Mouse (Mus musculus) lung, embryonic 14.5 days (tissue): ENCODE measurements around the gene Boc. TPM values are rescaled to one million over a fixed set of nuclear protein-coding genes. Genes with fewer than 3 reads are reported as not detected.

Experiments
- ATAC-seq: fragments of 200-750 bp; cut with Nextera tagmentation; 2 replicates; pipeline ENCODE4 v1.8.0; 2017; ENCODE audit warnings: mild to moderate bottlenecking, moderate TSS enrichment, moderate library complexity; ENCODE audit not compliant: insufficient read depth
- DNase-seq: peaks from one replicate; pipeline ENCODE4 v3.0.0-alpha.2; 2015
- H3K27ac ChIP-seq: fragments of 300-500 bp; sonication (generic); 2 replicates; pipeline ENCODE4 v1.5.1; 2014; ENCODE audit warnings: low read depth, mild to moderate bottlenecking, moderate library complexity
- H3K27me3 ChIP-seq: fragments of 300-500 bp; sonication (generic); 2 replicates; pipeline ENCODE4 v1.6.1; 2014; ENCODE audit warnings: low read length, control low read depth; ENCODE audit not compliant: insufficient read depth
- H3K36me3 ChIP-seq: fragments of 300-500 bp; sonication (generic); 2 replicates; pipeline ENCODE4 v1.6.1; 2014; ENCODE audit warnings: control low read depth; ENCODE audit not compliant: insufficient read depth
- H3K4me1 ChIP-seq: fragments of 300-500 bp; sonication (generic); 2 replicates; pipeline ENCODE4 v1.6.1; 2014; ENCODE audit warnings: antibody characterized with exemption, control low read depth; ENCODE audit not compliant: insufficient read depth
- H3K4me2 ChIP-seq: fragments of 300-500 bp; sonication (generic); 2 replicates; pipeline ENCODE4 v1.6.1; 2014; ENCODE audit warnings: mild to moderate bottlenecking
- H3K4me3 ChIP-seq: fragments of 300-500 bp; sonication (generic); 2 replicates; pipeline ENCODE4 v1.5.1; 2014; ENCODE audit warnings: low read depth, low read length
- H3K9ac ChIP-seq: fragments of 300-500 bp; sonication (generic); 2 replicates; pipeline ENCODE4 v1.6.1; 2014
- H3K9me3 ChIP-seq: fragments of 300-500 bp; sonication (generic); 2 replicates; pipeline ENCODE4 v1.6.1; 2016; ENCODE audit warnings: low read depth, low read length, control low read depth
- CTCF ChIP-seq: IDR thresholded peaks from 2 replicates; pipeline ENCODE4 v1.5.1; 2016; ENCODE audit warnings: antibody characterized with exemption, low read depth
- WGBS: fragments of 180-500 bp; shearing (Covaris S2); extraction: QIAGEN DNeasy Blood & Tissue Kit; methylation state at CpG from one replicate; pipeline ENCODE4 v1.1.7; 2014; 5-methylcytosine and 5-hydroxymethylcytosine counted together
- polyA plus RNA-seq: library from polyadenylated mRNA; unstranded; fragments of >200 nt; fragmentation: Nextera tagmentation; extraction: Ambion mirVana; gene quantifications from 2 replicates; pipeline ENCODE4 v1.2.1, GENCODE M21; 2014

Boc gene
- polyA plus RNA-seq, 1 experiment from 2014 or later: 38.8 TPM

- Histone ChIP-seq H3K9ac (no peak overlapping the region), H3K4me3 (no peak overlapping the region), H3K4me2 (no peak overlapping the region), H3K9me3 (no peaks in the 10 kb centered on the region), H3K27me3 (no peaks in the 10 kb centered on the region), H3K27ac (peak overlapping the region; percentile 44; the same call in 1 of the 2 replicates), H3K4me1 (0 out of 2 replicates have a peak, but pooled peaks cover 4% of the 10 kb centered on the region), H3K36me3 (peaks cover 96% of the 10 kb centered on the region)
- DNase-seq: peak; percentile 64
- WGBS: 33% methylated on average over 6 of the region's 6 CpGs
- TF ChIP-seq CTCF: no peak
- ATAC-seq: no peak
These were observed 64.8 kb downstream of the Boc start for GRCm38 (mm10) chr16:44493868-44494267.

GRCm38 (mm10) chr16:44492706-44493105, 66.0 kb downstream of the Boc start:
- Histone ChIP-seq H3K9me3 (no peaks in the 10 kb centered on the region), H3K4me3 (no peak overlapping the region), H3K27me3 (no peaks in the 10 kb centered on the region), H3K9ac (no peak overlapping the region), H3K36me3 (peaks cover 96% of the 10 kb centered on the region), H3K4me1 (0 out of 2 replicates have a peak, but pooled peaks cover 4% of the 10 kb centered on the region), H3K4me2 (no peak overlapping the region), H3K27ac (no peak overlapping the region)
- WGBS: 71% methylated on average over 9 of the region's 9 CpGs
- no peak for TF ChIP-seq CTCF
- DNase-seq (no peak), ATAC-seq (no peak)

DNA sequence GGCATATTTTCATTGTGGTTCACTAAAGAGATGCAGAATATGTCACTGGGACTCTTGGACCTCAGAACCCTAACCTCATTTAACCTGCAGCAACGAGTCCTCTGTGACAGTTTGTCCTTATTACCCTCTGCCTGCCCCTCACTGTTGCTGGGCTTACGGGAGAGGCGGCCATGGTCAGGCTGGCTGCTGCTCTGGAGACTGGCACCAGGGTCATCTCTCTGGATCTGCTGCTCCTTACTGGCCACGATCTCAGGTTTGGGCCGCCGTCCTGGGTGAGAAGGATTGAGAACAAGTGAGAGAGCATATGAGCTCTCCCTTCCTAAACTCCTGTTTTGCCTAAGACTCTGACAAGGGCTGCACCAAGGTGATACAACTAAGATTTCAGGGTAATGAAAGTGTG, 66.5 kb downstream of the Boc start:
- Histone ChIP-seq H3K36me3 (peaks cover 96% of the 10 kb centered on the region), H3K4me2 (no peak overlapping the region), H3K27ac (no peak overlapping the region), H3K9ac (no peak overlapping the region), H3K9me3 (no peaks in the 10 kb centered on the region), H3K4me3 (no peak overlapping the region), H3K27me3 (no peaks in the 10 kb centered on the region), H3K4me1 (0 out of 2 replicates have a peak, but pooled peaks cover 4% of the 10 kb centered on the region)
- WGBS: 88% methylated on average over 6 of the region's 6 CpGs
- ATAC-seq (no peak), DNase-seq (no peak)
- no peak for TF ChIP-seq CTCF

GRCm38 (mm10) chr16:44491051-44491450, 67.6 kb downstream of the Boc start:
- H3K36me3 ChIP-seq: peaks cover 96% of the 10 kb centered on the region

GRCm38 (mm10) chr16:44487194-44487593, 71.5 kb downstream of the Boc start:
- Histone ChIP-seq H3K9ac (no peak overlapping the region), H3K4me3 (no peak overlapping the region), H3K4me2 (no peak overlapping the region), H3K4me1 (no peaks in the 10 kb centered on the region; the same call in 1 of the 2 replicates), H3K9me3 (no peaks in the 10 kb centered on the region), H3K36me3 (peaks cover 84% of the 10 kb centered on the region), H3K27me3 (no peaks in the 10 kb centered on the region), H3K27ac (peak overlapping the region; percentile 22; the same call in 1 of the 2 replicates)
- 88% methylated on average over 13 of the region's 13 CpGs for WGBS
- ATAC-seq: no peak
- no peak for TF ChIP-seq CTCF
- no peak for DNase-seq

More at GRCm38 (mm10) chr16:44491051-44491450, 67.6 kb downstream of the Boc start:
- Histone ChIP-seq H3K4me3 (no peak overlapping the region), H3K27ac (no peak overlapping the region), H3K4me1 (0 out of 2 replicates have a peak, but pooled peaks cover 4% of the 10 kb centered on the region), H3K27me3 (no peaks in the 10 kb centered on the region), H3K4me2 (no peak overlapping the region), H3K9ac (no peak overlapping the region), H3K9me3 (no peaks in the 10 kb centered on the region)
- no peak for DNase-seq
- 80% methylated on average over 9 of the region's 9 CpGs for WGBS
- no peak for ATAC-seq
- TF ChIP-seq CTCF: no peak

GRCm38 (mm10) chr16:44486612-44487011, 72.1 kb downstream of the Boc start:
- Histone ChIP-seq H3K36me3 (peaks cover 78% of the 10 kb centered on the region), H3K27me3 (no peaks in the 10 kb centered on the region), H3K4me2 (no peak overlapping the region), H3K4me1 (peaks cover 4% of the 10 kb centered on the region; the same call in 1 of the 2 replicates), H3K9ac (no peak overlapping the region), H3K9me3 (no peaks in the 10 kb centered on the region), H3K4me3 (no peak overlapping the region), H3K27ac (peak overlapping the region; percentile 22; the same call in 1 of the 2 replicates)
- no peak for TF ChIP-seq CTCF
- ATAC-seq: no peak
- DNase-seq: no peak
- WGBS: 78% methylated on average over 9 of the region's 9 CpGs

- Histone ChIP-seq H3K4me3 (no peak overlapping the region), H3K4me2 (no peak overlapping the region), H3K27ac (no peak overlapping the region), H3K36me3 (peaks cover 69% of the 10 kb centered on the region), H3K27me3 (no peaks in the 10 kb centered on the region), H3K9ac (no peak overlapping the region), H3K4me1 (peaks cover 12% of the 10 kb centered on the region; the same call in 1 of the 2 replicates), H3K9me3 (no peaks in the 10 kb centered on the region)
- ATAC-seq (no peak), DNase-seq (no peak)
- 69% methylated on average over 8 of the region's 8 CpGs for WGBS
- TF ChIP-seq CTCF: no peak
These were observed 73.0 kb downstream of the Boc start for GRCm38 (mm10) chr16:44485691-44486090.

DNA sequence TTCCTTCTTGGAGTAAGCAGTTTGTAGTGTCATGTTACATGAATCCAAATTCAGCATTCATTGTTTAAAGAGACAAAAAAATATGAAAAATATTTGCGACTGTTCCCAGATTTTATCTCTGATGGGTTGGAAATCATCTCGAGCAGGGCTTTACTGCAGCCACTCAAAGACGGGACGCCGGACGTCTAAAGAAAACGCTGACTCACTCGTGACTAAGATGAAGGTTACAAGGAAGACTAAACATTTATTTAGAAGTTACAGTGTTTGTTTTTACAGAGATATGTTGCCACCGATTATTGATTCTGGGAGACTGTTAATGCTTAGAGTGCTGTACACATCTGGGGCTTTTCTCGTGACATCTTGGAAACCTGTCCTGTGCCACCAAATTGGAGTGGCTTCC, 73.9 kb downstream of the Boc start:
- H3K4me1 ChIP-seq: peaks cover 12% of the 10 kb centered on the region; the same call in 1 of the 2 replicates
- TF ChIP-seq CTCF: no peak
- peak overlapping the region; percentile 61; the same call in 1 of the 2 replicates for H3K27ac ChIP-seq
- ATAC-seq: no peak
- H3K4me3 ChIP-seq: no peak overlapping the region
- peak; percentile 57 for DNase-seq
- WGBS: 33% methylated on average over 10 of the region's 10 CpGs
- H3K27me3 ChIP-seq: no peaks in the 10 kb centered on the region
- H3K9ac ChIP-seq: no peak overlapping the region
- H3K4me2 ChIP-seq: no peak overlapping the region
- no peaks in the 10 kb centered on the region for H3K9me3 ChIP-seq
- H3K36me3 ChIP-seq: peaks cover 61% of the 10 kb centered on the region
